Mouse (Mus musculus): ENCODE measurements around the gene Mcu.

Mcu gene

DNA sequence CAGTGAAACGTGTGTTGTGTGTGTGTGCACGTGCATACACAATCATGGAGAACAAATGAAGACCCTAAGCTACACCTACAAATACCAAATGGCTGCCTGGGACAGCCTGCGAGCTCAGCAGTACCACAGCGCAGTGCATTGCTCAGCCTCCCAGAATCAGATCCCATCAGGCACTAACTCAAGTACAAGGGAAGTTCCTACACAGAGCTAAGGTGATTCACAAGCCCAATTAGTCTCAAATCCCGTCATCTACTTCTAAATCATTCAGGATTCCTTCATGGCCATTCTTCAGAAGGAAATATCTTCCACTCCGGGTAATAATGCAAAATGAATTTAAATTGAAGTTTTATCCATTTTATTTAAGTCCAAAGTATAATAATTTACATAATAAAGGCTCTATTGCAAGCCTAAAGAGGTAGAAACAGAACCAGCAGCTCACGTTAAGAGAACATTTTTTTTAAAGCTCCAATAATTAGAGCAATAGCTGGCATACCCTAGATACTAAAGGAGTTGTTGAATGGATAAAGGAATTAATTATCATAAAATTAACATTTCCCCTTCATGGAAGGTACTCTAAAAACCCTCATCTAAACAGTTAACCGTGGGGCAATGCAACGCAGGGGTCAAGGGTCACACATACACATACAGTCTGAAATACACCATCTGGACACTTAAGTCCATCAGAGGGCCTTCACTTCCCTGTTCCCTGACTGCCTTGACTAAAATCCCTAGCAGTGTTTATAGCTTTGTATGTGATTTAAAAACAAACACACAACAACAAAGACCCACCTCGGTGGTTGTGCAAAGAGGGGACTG lies 47.6 kb downstream of the Mcu start:
- no peak for DNase-seq

DNA sequence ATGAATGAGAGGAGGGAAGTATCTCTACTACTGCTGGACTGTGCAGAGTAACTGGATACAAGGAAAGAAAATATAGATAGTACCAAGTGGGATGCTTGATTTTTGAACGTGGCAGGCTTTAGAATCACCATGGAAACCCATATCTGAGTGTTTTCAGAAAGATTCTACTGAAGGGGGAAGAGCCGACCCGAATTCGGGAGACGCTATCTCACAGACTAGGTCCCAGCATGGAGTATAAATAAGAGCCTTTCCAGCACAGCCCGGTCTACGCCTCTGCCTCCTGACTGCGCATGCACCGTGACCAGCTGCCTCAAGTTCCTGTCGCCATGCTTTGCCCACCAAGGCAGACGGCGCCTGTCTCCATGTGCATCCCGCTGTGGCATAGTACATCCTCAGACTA lies 49.5 kb downstream of the Mcu start:
- DNase-seq: no peak

DNA sequence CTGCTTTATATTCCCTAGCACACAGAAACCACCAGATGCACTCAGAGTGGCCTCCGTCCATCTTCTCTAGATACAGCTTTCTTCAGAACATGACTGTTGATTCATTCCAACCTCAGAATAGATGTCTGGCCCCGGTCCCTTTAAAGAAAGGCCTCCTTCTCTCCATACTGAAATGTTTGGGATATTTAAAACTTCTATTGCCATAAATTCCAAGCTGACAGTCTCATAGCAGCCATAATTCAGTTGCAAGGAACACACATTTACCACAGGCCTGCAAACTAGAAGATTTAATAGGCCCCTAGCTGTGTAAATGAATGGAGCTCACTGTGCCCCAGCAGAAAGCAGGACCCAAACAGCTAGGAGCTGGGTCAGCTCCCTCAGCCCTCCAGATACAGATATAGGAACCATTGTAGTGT lies 50.5 kb downstream of the Mcu start:
- DNase-seq: no peak

DNA sequence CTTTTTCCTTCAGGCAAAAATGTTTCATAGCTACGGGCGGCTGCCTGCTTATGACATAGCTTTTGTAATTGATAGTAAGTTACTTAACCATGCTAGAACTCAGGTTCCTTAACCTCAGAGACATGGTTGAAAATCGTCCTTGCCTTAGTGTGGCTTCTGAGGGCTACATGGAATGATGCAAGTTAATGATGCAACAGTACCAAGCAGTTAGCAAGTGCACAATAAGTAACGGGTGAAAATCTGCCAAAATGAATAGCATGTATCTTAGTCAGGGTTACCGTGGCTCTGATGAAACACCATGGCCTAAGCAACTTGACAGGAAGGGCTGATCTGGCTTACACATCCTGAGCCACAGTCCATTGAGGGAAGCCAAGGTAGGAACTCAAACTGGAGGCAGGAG lies 51.9 kb downstream of the Mcu start:
- no peak for DNase-seq

DNA sequence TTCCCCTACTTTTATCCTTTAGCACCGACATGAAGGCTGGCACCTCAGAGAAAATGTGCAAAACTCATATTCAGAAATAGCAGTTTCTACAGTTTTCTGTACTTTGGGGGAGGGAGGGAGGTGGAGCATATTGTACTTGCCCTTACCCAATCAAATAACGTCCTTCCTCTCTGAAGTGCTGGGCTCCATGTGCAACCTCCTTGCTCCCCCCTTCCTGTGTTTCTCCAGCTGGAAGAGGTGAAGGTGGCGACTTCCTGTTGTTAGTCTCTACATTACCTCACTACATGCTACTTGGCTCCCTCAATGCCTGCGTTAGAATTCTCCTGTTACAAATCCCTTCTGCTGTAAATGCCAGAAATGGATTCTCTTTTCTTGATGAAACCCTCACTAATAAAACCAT lies 54.0 kb downstream of the Mcu start:
- no peak for DNase-seq

DNA sequence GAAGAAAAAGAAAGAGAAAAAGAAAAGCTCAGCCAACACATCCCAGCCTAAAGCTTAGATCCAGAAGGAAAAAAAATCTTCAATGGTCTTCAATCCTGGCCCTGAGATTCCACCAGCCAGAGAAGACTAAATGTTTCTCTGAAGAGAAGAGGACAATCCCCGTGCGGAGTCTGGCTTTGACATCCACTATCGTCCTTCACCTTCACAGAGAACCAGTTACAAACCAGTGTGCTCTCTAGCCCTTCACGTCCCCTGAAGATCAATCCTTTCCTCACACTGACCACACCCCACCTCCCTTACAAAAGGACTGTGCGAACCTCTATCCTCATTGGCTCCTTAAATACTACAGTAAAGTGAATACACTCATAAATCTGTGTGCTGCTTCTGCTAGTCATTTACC lies 56.4 kb downstream of the Mcu start:
- no peak for DNase-seq

DNA sequence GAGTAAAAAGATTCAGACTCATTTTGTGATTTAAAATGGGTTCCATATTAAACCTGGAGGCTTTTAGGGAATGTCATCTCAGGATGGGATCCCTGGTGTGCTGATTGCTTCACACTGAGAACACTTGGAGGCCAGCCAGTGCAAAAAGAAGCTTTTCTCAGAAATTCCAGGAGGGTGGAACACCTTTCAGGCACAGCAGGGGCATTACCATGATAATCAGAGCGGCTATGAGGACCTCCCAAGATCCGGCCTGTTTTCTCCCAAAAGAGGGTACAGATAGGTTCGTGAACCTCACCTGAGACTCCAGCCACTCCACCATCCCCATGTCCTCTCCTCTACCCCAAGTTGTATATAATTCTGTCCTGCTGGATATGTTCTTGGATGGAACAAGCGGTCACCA lies 57.9 kb downstream of the Mcu start:
- peak; percentile 64 for DNase-seq

DNA sequence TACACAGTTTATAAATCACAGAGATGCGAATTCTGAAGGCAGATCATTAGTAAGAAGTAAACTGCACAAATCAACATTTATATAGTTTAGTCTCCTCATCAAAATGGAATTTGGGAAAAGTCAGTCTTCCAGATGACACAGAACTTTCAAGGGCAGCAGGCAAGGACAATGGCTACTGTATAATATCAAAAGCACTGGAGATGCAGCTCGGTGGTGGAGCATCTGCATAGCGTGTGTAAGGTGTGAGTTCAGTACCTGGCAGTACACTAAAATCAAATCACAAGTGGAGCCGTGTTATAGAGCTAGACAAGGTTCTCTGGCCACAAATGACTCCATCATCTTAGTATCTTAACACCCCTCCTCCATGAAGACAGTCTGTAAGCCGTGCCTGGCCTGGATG lies 58.3 kb downstream of the Mcu start:
- DNase-seq: no peak

DNA sequence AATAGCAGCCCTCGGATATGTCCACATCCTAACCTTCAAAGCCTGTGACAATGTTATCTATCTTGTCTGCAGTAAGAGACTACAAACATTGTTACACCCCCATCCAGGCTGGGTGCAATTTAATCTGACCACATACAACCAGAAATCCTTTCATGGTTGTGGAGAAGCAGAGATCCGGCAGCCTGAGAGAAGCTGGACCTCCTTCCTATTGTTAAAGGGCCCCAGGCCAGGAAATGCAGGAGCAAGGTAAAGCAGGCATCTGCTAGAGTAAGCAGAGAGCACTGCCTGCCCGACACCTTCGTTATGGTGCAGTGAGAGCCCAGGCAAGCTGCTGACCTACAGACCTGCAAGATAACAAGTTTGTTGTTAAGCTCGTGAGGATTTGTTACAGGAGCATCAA lies 60.0 kb downstream of the Mcu start:
- DNase-seq: no peak

DNA sequence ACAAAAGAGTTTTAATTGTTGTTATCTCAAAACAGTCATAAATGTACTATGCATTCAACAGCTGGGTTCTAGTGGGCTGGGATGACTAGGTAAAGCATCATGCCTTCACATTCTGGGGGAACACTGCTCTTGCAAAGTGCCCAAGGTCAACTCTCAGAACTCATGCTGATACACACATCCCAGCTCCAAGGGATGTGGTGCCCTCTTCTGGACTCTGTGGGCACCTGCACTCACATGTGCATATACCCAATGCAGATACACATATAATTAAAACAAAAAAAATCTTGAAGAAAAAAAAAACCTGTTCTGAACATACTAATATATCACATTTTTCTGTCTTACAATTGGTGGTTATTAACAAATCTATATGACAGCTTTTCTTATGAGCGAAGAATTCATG lies 62.2 kb downstream of the Mcu start:
- DNase-seq: no peak

DNA sequence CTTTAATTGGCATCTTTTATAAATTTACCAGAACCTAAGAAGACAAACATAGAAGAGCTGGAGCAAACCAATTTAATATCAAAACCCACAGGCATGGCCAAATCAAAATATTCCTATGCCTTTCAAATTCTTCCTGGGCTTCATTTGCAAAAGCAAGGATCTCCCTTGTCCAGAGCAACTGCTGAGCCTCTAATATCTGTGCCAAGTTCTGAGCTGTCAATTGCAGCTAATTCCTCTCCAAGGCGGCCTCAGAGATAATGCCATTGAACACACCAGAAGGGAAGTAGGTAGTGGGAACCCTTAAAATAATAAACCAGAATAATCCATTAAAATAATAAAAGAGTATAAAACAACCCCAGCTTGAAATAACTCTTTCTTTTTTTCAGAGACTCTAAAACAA lies 64.0 kb downstream of the Mcu start:
- DNase-seq: peak; percentile 72

DNA sequence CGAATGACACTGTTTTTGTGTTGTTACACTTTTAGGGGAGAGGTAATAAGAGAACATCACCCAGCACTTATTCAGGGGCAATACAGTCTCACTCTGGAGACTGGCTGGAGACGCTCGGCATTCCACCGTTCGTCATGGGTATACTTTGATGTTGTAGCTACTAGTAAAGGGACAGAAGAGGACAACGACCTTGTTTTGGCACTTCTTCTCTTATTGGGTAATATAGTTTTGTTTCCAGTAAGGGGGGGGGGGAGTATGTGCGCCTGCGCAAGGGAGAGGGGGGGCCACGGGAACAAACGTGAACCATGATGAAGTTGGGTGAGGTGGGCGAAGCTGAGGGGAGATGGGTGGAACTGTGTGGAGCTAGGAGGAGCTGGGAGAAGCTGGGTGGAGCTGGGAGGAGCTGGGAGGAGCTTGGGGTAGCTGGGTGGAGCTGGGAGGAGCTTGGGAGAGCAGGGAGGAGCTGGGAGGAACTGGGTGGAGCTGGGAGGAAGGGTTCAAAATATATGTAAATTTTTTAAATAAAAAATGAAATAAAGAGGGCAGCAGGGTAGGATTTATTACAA lies 67.6 kb downstream of the Mcu start:
- no peak for DNase-seq

DNA sequence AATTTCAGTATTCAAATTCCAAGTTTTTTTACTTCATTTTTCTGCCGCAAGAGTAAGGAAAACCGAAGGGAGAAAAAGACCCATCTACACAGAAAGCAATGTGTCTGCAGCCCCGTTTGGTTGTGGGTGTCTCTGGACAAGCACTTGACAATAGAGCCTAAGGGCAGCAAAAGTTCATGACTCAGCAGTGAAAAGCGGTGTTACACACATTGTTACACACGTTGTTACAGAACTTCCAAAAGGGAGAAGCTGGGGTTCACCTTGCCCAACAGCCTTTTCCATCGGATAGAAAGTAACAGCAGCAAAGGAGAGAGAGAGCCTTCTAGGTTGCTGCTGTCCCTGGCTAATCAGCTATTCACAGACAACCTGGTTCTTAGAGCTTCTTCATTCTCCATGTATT lies 68.3 kb downstream of the Mcu start:
- no peak for DNase-seq

DNA sequence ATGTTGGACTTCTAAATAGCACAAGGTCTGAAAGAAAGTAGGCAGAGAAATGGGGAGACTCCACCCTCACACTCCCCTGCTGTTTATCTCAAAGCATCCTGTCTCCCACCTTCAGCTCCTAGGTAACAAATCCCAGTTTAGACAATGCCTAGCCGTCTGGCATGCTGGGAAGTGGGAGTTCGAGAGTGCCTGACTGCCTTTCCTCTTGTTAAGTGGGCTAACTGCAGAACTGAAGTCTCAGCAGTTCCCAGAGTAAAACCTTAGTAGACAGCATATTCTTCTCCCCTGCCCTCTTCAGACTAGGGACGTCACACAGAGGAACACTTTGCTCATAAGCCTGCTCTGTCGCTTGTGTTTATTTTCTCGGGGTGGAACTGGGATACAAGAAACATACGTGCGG lies 69.1 kb downstream of the Mcu start:
- DNase-seq: no peak

DNA sequence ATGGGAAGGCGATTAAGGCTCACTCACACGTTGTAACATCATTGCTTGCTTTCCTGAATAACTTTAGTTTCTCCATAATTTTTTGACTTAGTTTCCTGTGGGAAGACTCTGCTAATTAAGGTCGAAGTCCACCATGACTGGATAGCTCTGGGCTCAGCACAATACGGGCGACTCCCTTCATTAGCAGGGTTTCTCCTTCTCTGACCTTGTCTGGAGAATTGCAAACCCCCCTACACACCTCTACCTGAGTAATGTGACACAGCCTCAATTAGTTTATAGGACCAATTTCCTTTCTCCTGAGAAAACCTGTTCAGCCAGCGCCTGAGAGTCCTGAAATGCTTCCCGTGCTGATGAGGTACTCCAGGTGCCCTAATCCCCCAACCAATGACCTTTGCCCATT lies 71.3 kb downstream of the Mcu start:
- DNase-seq: no peak

DNA sequence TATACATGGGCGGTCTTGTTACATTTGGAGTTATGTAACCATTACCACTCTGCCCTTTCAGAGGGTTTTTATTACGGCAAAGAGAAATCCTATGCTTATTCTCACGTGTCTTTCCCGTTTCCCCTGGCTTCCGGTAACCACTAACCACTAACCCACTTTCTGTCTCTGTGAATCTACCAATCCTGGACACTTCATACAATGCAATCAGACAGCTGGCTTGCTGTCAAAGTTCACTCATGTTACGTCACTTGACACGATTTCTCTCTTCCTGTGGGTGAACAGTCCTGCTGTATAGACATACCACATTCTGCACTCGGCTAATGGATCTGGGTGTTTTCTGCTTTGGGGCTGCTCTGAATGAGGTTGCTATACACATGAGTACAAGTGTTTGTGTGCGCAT lies 73.1 kb downstream of the Mcu start:
- DNase-seq: no peak

DNA sequence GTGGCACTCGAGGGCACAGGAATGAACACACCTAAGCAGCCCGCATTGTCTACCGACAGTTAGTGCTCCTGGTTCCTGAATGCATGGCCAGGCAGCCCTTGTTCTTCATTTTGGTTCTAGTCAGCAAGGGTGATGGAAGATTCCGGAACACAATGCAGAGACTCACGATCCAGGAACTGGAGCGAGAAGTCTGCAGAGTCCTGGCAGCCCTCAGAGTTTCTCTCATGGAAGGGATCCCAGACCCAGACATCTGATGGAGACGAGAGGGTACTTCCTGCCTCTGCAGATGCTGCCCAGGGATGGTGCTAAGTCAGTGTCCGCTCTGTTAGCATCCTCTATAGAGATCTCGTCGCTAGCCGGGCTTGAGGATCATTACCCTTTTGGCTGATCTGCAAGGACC lies 75.0 kb downstream of the Mcu start:
- peak; percentile 57 for DNase-seq

DNA sequence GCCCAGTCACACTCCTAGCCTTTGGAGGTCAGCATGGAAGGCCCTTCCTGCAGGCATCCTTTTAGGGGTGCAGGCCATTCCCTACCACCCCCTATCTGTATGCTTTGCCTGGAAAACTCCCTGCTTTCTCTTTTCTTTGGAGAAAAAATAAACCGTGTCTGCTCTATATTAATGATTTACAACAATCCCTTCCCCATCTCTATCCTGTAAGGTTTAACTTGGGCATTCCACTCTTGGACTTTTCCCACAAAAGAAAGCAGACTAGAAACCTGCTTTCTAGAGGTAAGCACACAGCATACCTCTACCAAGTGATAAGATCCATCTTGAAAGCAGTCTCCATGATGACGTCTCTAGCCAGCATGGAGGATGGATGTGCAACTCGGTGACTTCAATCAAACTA lies 75.9 kb downstream of the Mcu start:
- no peak for DNase-seq

DNA sequence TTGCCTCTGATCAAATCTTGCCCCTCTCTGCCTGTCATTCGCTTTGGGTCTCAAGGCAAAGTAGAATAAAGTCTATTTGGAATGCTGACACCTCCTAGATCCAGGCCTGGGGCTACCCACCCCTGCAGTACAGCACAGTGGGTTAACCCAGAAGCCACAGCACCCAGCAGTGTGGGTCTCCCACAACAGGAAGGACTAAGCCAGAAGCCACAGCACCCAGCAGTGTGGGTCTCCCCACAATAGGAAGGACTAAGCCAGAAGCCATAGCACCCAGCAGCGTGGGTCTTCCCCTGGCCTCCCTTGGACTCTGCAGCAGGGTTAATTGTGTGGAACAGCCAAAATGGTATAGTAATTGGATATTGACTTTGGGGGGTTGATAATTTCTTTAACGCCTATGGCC lies 76.4 kb downstream of the Mcu start:
- DNase-seq: no peak

DNA sequence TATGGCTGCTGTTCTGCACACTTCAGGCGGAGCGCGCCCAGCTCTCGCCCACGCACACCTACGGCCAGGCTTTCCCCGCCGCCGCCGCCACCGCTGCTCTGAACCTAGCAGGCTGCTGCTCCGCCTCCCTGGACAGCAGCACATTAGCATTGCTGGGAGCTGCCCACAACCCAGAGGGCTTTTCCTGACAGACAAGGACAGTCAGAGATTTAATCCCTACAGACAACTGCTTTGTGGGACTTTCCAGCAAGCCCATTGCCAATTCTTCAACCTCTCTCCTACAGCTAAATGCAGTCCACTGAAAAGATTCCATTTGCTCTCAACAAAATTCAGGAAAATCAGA lies 77.0 kb downstream of the Mcu start:
- no peak for DNase-seq

DNA sequence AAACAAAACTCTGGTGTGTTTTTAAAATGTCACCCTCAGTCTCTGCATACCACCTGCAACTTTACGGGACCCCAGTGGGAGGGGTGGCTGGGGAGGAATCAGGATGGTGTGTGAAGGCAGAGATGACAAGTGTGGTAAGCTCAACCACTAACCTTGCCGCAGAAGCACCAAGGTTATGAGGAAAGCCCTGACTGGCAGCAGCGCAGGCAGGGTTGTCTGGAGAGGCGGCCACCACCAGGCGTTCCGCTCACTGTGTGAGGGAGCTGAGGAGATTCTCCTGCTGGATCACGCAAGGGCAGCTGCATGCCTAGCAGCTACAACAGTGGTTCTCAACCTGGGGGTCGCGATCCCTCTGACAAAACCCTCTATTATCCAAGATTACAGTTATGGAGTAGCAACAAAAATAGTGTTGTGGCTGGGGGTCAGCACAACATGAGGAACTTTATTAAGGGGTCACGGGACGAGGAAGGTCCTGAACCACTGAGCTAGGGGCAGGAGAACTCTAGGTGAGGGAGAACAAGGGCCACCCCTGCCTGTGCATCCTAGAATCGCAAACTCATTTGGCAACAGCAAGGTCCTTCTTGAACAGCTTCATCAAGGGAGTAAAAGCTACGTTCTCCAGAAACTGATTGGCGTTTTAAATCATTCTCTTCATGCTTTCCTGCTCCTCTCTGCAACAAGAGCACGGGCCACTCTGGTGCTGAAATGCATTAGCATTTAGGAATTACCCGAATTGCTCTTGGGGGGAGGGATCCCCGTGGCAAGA lies 77.5 kb downstream of the Mcu start:
- DNase-seq: no peak

DNA sequence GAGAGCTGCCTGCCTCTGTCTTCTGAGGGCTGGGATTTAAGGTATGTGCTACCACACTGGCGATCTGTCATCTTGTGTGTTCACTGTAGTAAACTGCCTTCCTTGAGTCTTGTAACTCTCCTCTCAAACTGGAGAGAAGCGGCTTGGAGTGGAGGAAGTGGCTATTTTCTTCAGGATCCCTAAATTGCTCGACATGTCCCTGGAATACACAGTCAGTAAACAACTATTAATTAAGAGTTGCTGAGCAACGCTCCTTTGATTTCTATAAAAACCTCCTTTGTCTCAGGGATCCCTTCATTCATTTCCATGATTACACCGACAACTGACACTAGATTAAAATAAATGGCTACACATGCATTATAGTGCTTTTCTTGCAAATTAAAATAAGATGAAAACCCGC lies 78.4 kb downstream of the Mcu start:
- DNase-seq: no peak

DNA sequence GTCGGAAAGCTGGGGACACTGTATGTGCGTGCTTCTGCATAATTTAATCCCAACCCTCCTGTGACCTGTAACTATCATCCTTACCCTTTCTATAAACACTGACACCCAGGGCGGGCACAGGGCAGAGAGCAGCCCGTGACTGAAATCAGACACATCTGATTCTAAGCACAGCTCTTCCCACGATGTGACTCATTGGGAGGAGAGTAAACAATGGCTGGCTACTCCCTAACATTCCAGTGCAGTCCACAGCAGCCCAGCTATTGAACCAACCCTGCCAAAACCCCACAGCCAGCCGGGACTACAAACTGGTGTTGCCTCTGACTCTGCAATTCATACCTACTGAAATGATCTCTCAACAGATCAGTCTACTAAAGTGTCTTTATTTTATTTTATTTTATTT lies 78.9 kb downstream of the Mcu start:
- DNase-seq: no peak

DNA sequence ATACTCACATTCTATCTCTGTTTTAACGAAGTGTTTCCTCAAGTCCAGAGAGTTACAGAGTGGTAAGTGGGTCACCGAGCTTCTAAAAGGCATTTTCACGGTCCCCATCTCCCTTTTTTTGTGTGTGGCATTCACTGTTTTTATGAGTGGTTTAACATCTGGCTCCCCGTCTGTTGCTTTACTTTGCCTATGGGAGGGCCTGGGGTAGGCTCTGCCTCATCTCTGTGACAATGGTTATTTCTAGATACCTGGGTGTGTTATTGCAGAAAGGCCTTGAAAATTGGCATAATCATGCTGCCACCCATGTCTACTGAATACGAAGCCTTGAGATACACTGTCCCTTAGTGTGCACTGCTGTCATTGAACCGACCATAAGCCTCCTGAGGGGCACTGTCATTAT lies 84.2 kb downstream of the Mcu start:
- DNase-seq: no peak

DNA sequence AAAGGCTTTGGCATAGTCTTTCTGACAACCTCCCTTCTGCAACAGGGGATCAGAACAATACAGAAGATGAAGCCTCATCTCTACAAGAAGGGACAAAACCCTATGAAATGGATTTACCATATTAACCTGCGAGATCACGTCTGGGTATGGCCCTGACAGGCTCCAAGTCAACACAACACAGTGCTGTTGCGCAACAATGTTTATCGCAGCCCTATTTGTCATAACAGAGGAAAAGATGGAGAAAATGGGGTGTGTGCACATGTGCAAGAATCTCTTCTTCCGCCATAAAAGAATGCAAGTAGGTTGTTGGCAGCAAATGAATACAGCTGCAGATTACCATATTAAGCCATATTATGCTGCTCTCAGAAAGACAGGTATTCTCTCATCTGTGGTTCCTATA lies 88.7 kb downstream of the Mcu start:
- DNase-seq: no peak

All from cerebellum, adult 9-10 months (tissue).